Mouse (Mus musculus) Patski (cell line): ENCODE measurements around the gene Rpl9-ps1. TPM values are rescaled to one million over a fixed set of nuclear protein-coding genes. Genes with fewer than 3 reads are reported as not detected.

Experiments
- ATAC-seq: fragments of 100-300 bp; one replicate; pipeline ENCODE4 v1.8.0; 2021
- CTCF ChIA-PET: fragments of 350-600 bp; sonication (Branson Sonifier 250); formaldehyde crosslinking; loops from one replicate; lab custom pipeline; 2022; ENCODE audit warnings: inconsistent platforms; lab: Charles Lee
- POLR2A ChIA-PET: fragments of 350-600 bp; sonication (Branson Sonifier 250); formaldehyde crosslinking; loops from one replicate; lab custom pipeline; 2022; ENCODE audit warnings: antibody characterized with exemption, inconsistent platforms; lab: Charles Lee
- DNase-seq: peaks from one replicate; pipeline ENCODE4 v3.0.0-alpha.2; 2011; ENCODE audit warnings: low read depth, low spot score
- H3K27me3 ChIP-seq: fragments of 371-371 bp; one replicate; pipeline ENCODE4 v1.5.1; 2021
- CTCF ChIP-seq: fragments of 100-300 bp; IDR thresholded peaks from one replicate; pipeline ENCODE4 v1.5.1; 2021
- in situ Hi-C: fragments of 300-500 bp; cut with MboI; formaldehyde crosslinking; loops from 3 replicates; pipeline ENCODE4 v1.11.1; 2018; ENCODE audit warnings: low pct_unique_long_range_greater_than_20kb, mixed read lengths
- polyA plus RNA-seq: library from polyadenylated mRNA; unstranded; gene quantifications from one replicate; pipeline ENCODE4 v1.2.3, GENCODE M21; 2021

The Rpl9-ps1 gene
- polyA plus RNA-seq, 1 experiment from 2014 or later, result not detected

DNA sequence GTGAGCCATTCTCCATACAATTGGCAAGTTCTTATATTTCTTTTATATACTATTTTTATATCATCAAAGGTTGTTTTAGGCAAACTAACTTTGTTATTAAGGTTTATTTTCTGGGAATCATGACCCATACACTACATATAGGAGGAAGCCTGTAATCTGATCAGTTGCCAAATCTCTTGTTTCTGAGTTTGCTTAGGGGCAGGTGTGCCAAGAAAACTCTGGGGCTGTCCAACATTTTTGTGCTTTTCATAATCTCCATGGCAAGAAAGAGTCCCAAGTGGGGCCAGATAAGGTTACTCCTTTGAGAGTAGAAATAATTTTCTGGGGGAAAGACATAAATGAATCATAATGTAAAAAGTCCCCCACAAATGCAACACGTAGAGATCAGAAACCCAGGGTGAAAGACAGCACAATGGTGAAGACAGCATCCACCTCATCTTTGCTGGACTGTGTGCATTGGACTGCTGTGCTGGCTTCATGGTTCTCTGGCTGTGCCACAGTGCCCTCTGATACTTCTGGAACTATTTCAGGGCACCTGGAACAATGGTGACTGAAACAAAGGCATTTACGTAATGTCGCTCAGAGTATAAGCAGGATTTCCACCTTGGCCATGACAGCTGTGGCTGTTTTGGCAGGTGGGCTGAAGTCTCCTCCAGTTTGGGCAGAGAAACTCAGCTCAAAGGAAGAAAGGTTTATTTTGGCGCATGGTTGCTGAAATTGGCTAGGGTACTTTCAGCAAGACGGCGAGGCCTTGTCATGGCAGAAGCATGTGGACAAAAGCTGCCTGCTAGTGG lies 1.1 kb upstream of the Rpl9-ps1 start:
- DNase-seq, result no peak
- POLR2A ChIA-PET, result no interaction called here
- CTCF ChIA-PET, result no interaction called here
- in situ Hi-C loops, result no loop called here
- peaks cover 13% of the 10 kb centered on the region for H3K27me3 ChIP-seq
- ATAC-seq, result no peak
- TF ChIP-seq CTCF, result no peak

DNA sequence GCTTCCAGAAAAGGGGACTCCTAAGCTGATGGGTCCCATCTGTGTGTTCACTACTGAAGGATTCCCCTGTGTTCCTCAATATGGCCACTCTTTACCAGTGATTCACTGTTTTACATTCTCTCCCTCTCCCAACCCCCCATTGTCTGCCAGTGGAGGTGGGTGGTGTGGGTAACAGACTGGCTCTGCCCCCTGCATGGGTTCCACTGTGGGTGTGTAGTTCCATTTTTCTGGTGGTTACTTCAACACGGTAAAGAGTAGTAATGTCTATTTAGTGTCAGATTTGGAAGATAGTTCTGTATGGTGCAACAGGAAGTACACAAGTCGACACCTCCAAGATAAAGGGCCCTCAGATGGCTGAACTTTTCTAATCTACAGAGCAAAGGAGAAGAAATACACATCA lies 4.2 kb downstream of the Rpl9-ps1 start:
- no peaks in the 10 kb centered on the region for H3K27me3 ChIP-seq
- ChIA-PET CTCF (interaction anchor here (1.4 kb wide), 1 partner anchor 98 kb away, joined by 4 read pairs; no protein-coding TSS in a partner anchor), POLR2A (no interaction called here)
- ATAC-seq, result no peak
- DNase-seq, result no peak
- TF ChIP-seq CTCF, result no peak
- in situ Hi-C loops, result loop anchor here (5.0 kb wide), 1 partner anchor 91 kb away; no protein-coding TSS in a partner anchor

DNA sequence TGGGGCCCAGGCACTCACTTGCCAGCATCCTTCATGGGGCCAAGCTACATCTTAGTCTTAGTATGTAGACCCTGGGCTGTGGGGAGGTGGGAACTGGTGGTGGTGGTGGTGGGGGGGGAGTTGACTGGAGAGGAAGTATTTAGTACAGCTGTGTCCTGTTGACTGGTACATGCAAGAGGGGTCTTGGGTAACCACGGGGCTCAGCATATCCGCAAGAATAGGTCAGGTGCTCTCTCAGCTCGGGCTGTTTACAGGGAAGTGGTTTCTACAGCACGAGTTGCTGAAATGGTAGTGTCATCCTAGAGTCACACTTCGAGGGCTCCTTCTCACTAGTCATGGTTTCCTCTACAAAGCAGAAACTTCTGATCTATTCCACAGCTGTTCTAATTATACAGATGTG lies 5.3 kb downstream of the Rpl9-ps1 start:
- DNase-seq (no peak), ATAC-seq (no peak)
- no peaks in the 10 kb centered on the region for H3K27me3 ChIP-seq
- no peak for TF ChIP-seq CTCF
- in situ Hi-C loops, result loop anchor here (5.0 kb wide), 1 partner anchor 92 kb away; no protein-coding TSS in a partner anchor
- CTCF ChIA-PET, result interaction anchor here (1.3 to 1.6 kb wide), 3 partner anchors 10 to 104 kb away, joined by 3 to 4 read pairs (median 3); no protein-coding TSS in a partner anchor
- POLR2A ChIA-PET, result no interaction called here

DNA sequence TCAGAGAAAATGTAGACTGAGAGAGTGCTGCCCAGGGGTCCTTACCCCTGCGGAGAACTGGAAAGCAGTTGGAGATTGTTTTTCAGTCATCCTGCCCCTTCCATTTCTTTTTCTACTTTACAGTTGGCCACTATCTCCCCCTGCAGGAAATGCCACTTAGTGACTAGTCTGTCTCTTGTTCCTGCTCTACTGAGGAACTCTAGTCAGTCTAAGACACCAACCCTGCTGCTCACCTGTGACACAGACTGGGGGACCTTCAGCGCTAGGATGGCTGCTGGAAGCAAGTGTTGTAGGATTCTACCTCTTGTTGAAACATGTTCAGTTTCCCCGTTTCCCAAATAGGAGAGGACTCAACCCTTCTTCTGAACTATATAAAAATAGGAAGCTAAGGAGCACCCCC lies 5.9 kb downstream of the Rpl9-ps1 start:
- in situ Hi-C loops, result loop anchor here (5.0 kb wide), 1 partner anchor 202 kb away; the partner anchor contains the start of gene 1700020L24Rik

DNA sequence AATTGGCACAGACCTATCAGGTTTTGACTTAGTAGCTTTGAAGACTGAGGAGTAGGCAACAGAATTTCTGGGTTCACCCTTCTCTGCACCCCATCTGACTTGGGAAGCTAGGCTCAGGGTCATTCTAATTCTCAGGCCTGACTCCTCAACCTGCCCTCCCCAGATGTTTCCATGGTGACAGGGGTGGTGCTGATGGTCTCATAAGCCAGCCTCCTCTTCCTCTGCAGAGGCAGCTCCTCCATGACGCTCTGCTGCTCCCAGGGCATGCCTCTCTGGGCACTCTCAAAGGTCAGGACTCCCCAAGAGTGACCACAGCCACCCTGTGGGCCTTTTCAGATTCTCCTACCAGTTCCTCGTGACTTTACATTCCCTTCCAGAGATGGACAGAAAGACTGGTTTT lies 6.5 kb downstream of the Rpl9-ps1 start:
- in situ Hi-C loops, result loop anchor here (5.0 kb wide), 1 partner anchor 202 kb away; the partner anchor contains the start of gene 1700020L24Rik
- ChIA-PET POLR2A (no interaction called here), CTCF (interaction anchor here (1.6 kb wide), 1 partner anchor 9 kb away, joined by 3 read pairs; no protein-coding TSS in a partner anchor)
- DNase-seq (no peak), ATAC-seq (no peak)
- H3K27me3 ChIP-seq, result no peaks in the 10 kb centered on the region
- TF ChIP-seq CTCF, result no peak

More for the DNA sequence above, 5.9 kb downstream of the Rpl9-ps1 start:
- no peak for ATAC-seq
- POLR2A ChIA-PET, result no interaction called here
- peak; percentile 47 for TF ChIP-seq CTCF
- CTCF ChIA-PET, result interaction anchor here (1.3 to 1.6 kb wide), 3 partner anchors 9 to 105 kb away, joined by 3 to 4 read pairs (median 3); no protein-coding TSS in a partner anchor
- no peaks in the 10 kb centered on the region for H3K27me3 ChIP-seq
- DNase-seq, result no peak

DNA sequence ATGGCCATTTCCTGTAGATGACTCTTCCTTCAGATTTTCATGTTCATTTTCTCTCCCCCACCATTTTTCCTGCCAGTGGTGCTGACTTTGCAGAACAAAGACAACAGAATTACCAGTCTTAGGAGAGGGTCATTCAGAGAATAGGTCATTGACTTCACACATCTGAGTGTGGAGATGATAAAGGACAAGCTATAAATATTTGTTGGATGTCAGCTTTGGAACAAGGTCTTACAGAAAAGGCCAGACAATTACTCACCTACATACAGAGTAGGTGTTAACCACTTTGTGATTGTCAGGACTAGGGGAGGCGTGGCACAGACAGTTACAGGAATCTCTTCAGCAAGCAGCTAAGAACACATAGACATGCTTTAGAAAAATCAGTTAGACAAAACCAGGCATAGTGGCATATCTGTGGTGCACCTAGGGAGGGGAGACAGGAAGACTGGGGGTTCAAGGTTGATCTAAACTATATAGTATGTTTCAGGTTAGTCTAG lies 8.6 kb downstream of the Rpl9-ps1 start:
- POLR2A ChIA-PET, result no interaction called here
- no peaks in the 10 kb centered on the region for H3K27me3 ChIP-seq
- CTCF ChIA-PET, result interaction anchor here (1.2 kb wide), 1 partner anchor 92 kb away, joined by 3 read pairs; no protein-coding TSS in a partner anchor
- ATAC-seq, result no peak
- no peak for DNase-seq
- no peak for TF ChIP-seq CTCF
- in situ Hi-C loops, result loop anchor here (5.0 kb wide), 1 partner anchor 199 kb away; the partner anchor contains the start of gene 1700020L24Rik

DNA sequence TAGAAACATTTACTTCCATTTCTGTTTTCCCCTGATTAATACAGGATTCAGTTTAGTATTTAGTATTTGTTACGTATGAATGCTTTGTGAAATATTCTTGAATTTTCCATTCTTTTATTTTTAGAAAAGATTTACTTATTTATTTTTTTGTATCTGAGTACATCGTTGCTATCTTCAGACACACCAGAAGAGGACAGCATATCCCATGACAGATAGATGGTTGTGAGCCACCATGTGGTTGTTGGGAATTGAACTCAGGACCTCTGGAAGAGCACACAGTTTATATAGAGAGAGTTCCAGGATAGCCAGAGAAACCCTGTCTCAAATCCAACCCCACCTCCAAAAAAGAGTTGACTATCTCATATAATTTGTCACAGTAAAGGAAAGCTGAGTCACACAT lies 10.5 kb downstream of the Rpl9-ps1 start:
- ATAC-seq, result no peak
- TF ChIP-seq CTCF, result peak; percentile 49
- no peaks in the 10 kb centered on the region for H3K27me3 ChIP-seq
- DNase-seq, result no peak
- POLR2A ChIA-PET, result no interaction called here
- CTCF ChIA-PET, result interaction anchor here (1.4 kb wide), 1 partner anchor 78 kb away, joined by 3 read pairs; no protein-coding TSS in a partner anchor
- in situ Hi-C loops, result loop anchor here (5.0 kb wide), 1 partner anchor 198 kb away; the partner anchor contains the start of gene 1700020L24Rik

DNA sequence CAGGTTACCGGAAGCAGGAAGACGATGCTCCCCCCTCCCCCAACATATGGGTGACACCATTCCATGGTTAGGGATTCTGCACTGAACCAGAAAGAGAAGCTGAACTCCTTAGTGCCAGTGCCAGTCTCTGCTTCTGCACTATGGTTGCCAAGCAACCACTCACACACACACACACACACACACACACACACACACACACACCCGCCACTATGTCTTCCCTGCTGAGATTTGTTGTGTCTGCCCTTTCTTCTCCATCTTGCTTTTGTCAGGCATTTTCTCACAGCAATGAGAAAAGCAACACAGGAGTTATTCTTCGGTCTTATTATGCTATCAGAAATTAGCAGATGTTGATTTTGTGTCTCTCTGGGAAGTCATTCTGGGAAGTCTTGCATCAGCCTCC lies 11.0 kb downstream of the Rpl9-ps1 start:
- POLR2A ChIA-PET, result no interaction called here
- ATAC-seq (no peak), DNase-seq (no peak)
- in situ Hi-C loops, result no loop called here
- CTCF ChIA-PET, result interaction anchor here (1.4 kb wide), 1 partner anchor 78 kb away, joined by 3 read pairs; no protein-coding TSS in a partner anchor
- TF ChIP-seq CTCF, result no peak
- H3K27me3 ChIP-seq, result no peaks in the 10 kb centered on the region

DNA sequence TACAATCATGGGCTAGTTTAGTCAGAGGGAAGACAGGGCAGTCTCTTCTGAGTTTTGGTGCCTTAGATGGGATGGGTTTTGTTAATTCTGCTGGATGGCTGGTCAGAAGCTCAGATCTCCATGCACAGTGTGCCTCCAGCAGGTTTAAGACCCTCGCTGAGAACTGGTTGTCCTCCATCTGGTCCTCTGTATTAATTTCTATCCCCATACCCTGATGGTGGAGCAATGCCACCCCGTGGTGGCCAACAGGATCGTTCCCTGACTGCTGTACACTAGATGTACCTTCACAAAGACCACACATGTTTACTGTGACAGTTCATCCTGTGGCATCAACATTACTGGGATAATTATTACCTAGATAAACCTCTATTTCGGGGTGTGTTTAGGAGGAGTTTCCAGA lies 12.7 kb downstream of the Rpl9-ps1 start:
- CTCF ChIA-PET, result interaction anchor here (1.0 to 2.9 kb wide), 9 partner anchors 9 to 108 kb away, joined by 3 to 9 read pairs (median 3); partner anchors contain the start of gene Ccl3
- no peaks in the 10 kb centered on the region for H3K27me3 ChIP-seq
- POLR2A ChIA-PET, result no interaction called here
- in situ Hi-C loops, result no loop called here
- DNase-seq (no peak), ATAC-seq (no peak)
- TF ChIP-seq CTCF, result peak; percentile 86

DNA sequence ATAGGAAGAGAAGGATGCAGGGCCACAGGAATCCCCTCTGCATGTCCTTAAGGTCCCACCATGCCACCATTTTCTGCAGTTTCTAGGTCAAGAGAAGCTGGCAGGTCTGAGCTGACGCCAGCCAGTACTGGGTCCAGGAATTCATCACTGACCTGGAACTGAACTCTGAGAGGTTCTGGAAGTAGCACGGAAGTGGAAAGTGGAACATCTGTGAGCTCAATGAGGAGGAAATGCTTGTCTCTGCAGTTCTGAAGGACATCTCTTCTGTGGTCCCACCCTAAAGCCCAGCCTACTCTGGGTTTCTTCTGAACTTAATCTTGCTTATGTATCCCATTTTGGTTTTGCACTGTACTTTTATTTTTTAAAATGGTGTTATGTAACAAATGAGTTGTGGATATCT lies 14.4 kb downstream of the Rpl9-ps1 start:
- in situ Hi-C loops, result no loop called here
- ChIA-PET POLR2A (no interaction called here), CTCF (interaction anchor here (1.1 to 2.9 kb wide), 7 partner anchors 10 to 107 kb away, joined by 3 to 9 read pairs (median 5); no protein-coding TSS in a partner anchor)
- no peaks in the 10 kb centered on the region for H3K27me3 ChIP-seq
- no peak for TF ChIP-seq CTCF
- DNase-seq, result no peak
- no peak for ATAC-seq
